Mouse (Mus musculus) layer of hippocampus, postnatal 36 days (tissue): ENCODE results near the gene Cep164. TPM values are rescaled to one million over a fixed set of nuclear protein-coding genes. Genes with fewer than 3 reads are reported as not detected.

ENCODE experiments used
- DNase-seq, 2 experiments: peaks; one replicate each; pipeline ENCODE4 v3.0.0; 2022
- total RNA-seq, 2 experiments: library from RNA; stranded (reverse); gene quantifications; 2 replicates each; pipeline ENCODE4 v1.2.3; 2021

Gene Cep164
- total RNA-seq, 2 experiments from 2014 or later: 11.0 to 12.9 TPM

DNA sequence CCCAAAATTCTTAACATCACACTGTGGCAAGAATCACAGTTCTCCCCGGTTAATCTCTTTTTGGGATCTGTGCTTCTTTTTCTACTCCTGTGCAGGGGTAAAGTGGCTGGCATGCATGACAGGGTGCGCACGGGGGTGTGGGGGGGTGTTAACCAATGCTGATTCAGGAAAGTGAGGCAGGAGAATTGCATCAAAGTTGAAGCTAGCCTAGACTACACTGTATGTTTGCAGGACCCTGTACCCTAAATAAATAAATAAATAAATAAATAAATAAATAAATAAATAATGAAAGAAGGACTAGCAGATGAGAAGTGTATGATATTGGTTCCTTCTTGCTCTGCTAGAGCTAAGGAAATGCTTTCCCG is 9.6 kb upstream of the Cep164 start:
- DNase-seq: no peak

DNA sequence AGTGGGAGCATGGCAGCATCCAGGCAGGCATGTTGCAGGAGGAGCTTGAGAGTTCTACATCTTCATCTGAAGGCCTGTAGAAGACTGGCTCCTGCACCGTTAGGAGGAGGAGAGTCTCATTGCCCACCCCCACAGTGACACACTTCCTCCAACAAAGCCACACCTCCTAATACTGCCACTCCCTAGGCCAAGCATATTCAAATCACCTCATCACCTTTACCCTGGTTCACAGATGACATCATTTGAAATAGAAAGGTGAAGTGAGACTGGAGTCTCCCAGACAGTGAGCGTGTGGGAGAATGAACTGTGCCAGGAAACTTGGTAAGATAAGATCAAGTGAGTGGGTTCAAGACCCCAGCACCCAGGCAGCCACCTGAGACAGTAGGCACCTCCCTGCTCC is 5.0 kb upstream of the Cep164 start:
- DNase-seq: no peak

DNA sequence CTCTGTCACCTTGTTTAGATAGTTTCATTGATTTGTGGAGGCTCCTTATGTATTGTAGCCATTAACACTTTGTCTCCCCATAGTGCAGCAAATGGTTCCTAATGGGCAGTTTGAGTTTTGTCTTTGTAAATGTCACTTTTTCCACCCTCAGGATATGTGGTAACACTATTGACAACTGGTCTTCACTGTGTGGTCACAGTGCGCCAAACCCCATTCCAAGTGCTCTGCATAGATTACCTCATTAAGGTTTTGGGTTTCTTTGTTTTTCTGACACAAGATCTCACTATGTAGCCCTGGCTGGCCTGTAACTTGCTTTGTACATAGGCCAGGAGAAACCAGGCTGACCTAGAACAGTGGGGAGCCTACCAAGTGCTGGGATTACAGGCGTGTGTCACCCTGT is 4.4 kb upstream of the Cep164 start:
- no peak for DNase-seq

DNA sequence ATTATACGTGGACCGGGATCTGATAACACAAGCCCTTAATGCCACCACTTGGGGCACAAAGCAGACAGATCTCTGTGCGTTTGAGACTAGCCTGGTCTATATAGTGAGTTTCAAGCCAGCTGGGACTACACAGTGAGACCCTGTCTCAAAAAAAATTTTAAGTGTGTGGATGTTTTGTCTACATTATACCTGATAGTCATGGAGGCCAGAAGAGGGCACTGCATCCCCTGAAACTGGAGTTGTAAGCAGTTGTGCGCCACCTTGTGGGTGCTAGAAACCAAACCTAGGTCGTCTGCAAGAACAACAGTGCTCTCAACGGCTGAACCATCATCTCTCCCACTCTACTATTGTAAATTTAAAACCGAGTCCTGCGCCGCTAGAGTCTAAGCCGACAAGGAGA is 616 bp upstream of the Cep164 start:
- peak; percentile 53 to 62 for DNase-seq

DNA sequence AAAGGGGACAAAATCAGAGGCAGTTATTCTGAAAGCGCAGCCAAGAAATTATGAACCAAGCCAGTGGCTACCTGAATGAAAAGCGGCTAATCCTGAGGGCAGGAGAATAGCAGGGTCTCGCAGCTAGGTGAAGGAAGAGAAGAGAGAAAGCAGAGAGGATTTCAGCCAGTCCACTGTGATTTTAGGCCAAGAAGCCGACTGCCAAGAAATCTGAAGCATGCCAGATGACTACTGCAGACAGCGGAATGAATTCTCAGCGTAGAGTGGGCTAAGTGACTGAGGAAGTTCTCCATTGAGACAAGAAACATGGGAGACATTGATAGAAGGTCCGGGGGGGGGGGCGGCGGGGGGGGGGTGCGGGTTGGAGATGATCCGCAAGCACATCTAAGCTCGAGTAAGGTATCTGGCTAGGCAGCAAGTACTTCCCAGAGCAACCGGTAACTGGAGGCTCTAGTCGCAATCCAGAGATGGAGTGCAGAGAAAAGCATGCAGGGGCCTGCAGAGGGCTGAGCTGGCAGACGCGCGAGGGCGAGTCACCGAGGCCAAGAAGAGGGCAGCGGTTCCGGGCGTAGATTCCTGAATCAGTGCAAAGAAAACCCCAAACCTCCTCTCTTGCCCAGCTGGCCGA is 714 bp downstream of the Cep164 start:
- no peak for DNase-seq

DNA sequence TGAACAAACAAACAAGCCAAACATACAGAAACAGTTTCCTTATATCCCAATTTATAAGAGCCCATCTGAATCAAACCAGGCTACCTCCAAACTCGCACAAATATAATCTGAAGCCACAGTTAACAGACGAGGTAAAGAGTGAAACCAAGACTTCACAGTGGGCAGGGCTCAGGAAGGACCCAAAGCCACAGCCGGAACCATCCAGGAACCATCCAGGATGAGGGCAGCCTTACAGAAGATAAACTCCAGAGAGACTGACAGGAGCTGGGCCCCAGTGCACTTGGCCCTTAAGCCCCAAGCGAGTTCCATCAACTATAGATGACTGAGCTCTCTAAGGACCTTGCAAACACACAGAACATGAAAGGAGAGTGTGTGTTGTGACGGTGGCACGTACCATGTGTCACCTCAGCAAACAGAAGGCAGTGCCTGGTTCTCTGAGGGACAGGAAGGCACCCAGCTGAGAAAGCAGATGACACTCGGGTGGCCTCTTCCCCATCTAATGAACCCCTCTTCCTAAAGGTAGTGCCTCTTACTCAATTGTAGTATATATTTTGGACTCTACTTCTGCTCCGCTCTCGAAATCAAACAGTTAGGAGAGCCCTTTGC is 10.0 kb downstream of the Cep164 start:
- DNase-seq: no peak

DNA sequence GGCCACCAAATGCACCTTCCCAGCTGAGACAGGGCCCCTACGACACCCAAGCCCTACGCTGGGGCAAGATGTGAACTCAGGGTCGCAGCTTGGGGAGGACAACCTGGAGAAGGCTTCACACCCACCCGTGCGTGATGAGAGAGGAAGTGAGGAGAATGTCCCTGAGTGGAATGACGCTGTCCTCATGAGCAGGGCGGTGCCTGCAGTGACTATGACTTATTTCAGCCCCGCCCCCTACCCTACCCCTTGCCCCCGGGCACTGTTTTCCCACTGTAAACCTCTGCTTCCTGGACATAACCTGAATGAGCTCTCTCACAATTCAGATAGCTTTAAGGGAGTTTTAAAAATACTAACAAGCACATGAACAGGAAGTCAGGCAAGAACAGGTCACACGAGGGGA is 13.0 kb downstream of the Cep164 start:
- DNase-seq: no peak

DNA sequence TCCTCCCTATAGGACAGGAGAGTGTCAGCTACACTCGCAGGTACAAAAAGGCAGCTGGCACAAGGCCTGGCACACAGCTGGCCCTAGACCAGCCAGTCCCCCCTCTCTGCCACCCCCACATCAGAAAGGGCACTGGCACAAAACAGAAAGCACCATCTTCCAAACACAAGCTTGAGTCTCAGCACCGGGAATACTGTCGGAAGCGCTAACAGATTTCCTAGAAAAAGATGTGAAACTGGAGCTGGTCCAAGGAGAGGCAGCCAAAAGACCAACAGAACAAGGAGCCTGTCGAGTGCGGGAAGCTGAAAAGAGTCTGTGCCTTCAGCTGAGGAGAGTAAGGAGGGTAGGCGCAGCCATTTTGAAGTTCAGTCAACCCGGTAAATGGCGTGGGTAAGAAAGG is 13.4 kb downstream of the Cep164 start:
- peak in 1 of 2 experiments; percentile 38 for DNase-seq

DNA sequence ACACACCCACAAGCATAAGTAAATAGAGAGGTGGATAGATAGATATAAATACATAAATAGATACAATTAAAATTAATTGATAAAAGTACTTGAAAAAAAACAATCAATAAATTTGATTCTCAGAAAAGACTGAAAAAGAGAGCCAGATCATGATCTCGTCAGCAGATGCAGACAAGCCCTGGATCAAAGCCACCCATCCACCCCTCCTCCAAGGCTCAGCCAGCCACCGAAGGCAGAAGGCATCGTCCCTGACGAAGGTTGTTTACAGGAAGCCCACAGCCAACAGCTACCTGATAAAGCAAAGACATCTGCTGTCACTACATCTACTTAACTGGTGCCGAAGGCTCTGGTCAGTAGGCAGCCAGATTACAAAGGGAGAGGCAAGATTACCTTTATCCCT is 16.5 kb downstream of the Cep164 start:
- DNase-seq: no peak

DNA sequence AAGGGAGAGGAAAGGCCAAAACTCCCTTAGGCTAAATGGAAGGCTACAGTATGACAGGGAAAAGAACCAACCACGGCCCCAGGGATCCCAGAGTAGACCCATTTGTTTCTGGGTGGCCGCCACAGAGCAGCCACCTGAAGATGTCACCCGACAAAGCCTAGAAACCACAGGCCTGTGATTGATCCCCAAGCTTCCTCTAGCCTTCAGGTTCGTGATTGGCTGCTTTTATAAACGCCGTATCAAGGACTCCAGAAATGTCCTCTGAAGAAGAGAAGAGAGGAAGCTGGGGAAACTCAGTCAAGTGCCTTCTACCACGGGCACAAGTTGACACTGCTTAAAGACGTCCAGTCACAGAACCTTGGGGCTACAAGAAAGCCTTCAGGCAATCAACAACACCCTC is 20.7 kb downstream of the Cep164 start:
- no peak for DNase-seq

DNA sequence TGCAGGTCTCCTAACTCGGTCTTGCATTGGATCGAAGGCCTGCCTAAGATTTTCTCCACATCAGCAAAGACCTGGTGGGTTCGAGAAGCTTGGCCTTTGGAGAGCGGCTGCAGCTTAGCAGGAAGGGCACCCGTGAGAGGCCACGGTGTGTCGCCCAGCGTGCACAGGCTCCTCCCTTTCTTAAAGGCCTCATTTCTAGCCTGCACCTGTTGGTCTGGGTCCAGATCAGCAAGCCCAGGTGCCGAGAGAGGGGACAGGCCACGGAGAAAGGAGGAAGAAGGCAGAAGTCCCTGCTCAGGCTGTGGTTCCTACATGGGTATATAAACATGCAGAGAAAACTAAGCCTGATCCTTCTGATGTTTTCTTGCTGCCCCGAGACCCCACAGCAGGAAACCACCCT is 21.2 kb downstream of the Cep164 start:
- no peak for DNase-seq

DNA sequence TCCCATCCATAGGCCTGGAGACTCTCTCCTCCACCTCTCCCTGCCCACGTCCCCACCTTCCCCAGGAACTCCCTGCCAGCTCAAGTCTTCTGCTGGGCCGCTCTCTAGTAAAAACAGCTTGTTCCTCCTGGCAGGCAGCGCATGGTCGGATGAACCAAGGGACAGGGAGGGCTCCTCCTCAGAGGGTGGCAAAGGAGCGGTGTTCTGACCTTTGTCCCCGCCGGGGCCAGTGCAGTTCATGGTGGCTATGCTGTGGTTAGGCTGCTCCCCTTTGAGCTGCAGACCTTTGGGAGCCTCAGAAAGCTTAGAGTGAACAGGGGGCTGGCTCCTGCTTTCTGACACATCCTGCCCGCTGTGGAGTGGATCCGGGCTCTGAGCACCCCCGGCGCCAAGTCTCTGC is 21.6 kb downstream of the Cep164 start:
- no peak for DNase-seq

DNA sequence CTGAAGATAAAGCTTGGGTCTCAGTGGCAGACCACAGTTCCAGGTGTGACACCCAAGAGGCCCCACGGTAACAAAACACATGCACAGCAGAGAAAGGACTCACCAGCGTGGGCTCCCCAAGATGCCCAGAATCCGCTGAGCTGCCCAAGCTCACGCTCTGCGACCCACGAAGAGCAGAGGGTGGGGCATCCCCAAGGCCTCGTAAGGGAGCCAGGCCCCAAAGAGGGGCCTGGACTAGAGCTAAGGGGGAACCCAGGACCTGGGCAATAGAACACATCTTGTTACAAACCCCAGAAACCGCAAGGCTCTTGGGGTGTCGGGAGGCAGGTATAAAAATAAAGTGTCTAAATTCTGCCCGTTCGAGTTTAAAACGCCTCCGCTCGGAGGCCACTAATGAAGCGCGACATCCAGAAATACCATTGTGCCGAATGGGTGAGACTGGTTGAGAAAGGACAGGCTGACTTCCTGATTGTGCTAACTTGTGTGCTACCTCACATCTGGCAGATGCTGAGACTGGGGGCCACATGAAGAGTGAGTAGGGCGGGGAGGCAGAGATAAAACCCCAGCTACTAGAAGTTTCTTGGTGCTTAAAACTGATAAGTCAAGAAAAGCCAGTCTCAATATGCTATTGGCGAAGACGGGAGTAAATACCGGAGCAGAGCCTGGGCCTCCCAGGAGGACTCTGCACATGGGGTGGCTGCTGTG is 25.3 kb downstream of the Cep164 start:
- DNase-seq: no peak

DNA sequence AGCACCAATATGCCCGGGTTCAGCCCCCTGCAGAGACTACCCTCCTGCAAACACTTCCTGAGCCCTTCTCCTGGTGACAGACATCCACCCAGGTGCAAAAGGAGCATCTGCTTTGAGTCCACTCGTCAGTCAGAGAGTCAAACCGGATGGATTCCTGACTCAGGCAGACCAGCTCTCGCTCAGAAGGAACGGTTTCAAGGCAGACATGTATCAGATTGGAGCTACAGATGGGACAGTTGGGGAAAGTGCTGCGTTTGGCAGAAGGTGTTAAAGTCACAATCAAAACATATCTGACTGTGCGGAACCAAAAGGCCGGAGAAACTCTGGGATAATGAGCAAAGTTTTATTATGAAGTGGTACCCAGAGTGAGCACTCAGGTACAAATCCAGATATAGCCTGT is 29.1 kb downstream of the Cep164 start:
- peak; percentile 46 to 55 for DNase-seq

DNA sequence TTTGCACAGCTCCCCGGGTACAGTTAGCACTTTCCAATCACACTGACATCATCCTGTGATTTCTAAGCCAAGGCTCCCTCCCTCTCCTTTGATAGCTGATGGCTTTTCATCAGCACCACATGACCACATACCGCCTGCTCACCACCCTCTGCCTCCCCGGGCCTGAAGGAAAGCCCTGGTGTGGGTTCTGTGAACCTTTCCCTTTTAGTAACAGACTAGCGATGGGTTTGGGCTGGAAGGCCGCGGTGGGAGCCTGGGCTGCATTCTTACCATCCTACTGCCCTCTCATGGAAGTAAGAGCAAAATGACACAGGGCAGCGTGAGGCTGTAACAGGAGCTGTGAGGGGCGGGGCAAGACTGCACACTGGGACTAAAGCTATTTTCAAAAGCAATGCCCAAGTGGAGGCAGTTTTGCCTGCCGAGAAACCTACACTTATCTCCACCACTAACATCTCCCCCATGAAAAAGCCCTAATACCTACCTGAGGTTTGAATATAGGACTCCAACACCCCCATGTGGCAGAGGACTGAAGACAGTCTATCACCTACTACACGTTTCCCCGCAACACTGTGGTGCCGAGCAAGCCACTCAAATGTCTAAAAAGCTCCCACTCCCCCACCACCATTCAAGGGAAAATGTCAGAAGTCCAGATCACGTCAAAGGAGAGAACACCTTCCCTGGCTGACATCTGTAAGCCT is 29.9 kb downstream of the Cep164 start:
- DNase-seq: peak in 1 of 2 experiments; percentile 45

DNA sequence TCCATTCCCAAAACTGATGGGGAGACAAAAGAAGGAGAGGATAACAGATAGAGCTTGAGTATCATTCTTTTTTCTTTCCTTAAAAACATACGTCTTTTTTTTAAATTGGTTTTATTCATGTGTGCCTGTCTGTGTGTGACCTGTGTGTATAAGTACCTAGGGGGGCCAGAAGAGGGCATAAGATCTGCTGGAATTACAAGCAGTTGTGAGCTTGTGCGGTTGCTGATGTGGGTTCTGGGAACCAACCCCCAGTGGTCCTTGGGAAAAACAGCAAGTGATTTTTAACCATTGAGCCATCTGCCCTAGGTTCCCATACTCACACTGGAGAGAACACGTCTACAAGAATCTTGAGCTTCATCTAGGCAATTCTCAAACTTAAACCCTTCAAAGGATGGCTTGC is 31.2 kb downstream of the Cep164 start:
- no peak for DNase-seq

DNA sequence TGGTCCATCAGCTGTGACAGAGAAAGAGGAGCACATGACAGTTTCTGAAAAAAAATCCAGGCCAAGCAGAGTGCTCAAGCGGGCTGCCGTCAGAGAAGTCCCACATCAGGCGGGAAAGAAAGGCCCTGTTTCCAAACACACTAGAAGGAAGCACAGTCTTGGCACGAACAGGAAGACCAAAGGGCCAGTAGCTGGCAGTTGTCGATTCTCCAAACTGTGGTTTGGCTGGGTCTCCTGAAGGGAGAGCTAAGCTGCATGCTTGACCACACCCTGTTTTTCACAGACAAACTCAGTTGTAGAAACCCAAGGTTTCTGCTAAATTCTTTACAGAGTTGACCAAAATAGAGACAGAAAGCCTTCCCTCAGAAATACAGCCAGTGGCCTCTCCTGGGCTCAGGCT is 32.8 kb downstream of the Cep164 start:
- no peak for DNase-seq

DNA sequence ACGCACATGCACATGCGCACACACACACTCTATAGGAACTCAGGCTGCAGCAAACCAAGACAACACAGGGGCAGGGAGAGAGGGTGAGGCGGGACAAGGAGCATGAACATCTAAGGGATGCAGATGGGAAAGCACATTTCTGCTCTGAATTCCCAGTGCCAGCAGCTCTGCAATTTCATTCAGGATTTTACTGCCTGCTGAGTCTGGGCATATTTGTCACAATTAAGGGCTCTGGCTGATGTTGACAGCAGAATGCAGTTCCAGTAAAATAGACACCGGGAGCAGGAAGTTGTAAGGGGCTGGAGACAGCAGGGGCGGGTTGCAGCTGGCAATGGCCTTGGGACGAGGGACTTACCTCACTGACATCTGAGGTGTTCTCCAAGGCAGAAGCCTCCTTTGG is 34.8 kb downstream of the Cep164 start:
- no peak for DNase-seq

DNA sequence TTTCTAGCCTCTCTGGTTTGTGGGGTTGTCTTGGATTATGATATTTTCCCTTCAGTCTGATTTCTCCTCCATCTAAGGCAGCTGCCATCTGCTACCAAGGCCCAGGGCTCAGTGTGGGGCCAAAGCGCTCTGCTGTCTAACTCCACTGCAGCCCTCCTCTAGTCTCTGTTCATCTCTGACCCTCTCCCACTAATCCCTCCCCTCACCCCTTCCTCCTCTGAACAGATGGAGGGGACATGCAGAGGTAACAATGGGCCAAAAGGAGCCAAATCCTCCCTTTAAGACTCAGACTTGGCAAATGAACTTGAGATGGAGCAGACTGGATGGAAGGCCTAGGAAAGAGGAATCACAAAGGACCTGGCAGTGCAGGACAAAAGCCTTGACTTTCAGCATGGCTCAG is 36.3 kb downstream of the Cep164 start:
- DNase-seq: no peak

DNA sequence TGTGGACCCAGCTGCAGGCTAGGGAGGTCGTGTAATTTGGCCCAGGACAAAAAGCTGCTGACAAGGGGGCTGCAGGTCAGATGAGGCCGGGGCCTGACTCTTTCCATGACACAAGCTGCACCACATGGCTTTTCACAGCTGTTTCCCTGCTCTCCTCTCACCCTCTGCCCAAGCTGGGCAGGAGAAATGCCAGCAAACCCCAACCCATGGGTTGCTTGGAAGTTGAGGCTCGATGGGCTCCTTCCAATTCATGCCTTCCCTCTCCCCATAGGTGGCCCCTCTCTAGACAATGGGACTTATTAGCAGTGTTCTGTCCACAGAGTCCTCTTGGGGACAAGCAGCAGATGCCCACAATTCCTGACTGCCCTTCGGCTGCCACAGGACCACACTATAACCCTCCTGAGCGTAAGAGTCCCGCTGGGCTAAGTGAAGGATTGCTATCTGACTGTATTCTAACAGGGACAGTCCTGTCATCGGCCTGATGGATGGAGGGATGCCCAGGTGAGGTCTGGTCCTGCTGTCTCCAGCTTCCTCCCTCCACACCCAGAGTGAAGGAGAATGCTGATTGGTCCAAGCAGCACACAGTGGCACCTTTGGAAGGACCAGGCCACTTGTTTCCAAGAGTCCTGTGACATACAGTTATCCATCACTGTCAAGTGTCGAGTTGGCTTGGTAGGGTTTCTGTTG is 36.9 kb downstream of the Cep164 start:
- DNase-seq: no peak

DNA sequence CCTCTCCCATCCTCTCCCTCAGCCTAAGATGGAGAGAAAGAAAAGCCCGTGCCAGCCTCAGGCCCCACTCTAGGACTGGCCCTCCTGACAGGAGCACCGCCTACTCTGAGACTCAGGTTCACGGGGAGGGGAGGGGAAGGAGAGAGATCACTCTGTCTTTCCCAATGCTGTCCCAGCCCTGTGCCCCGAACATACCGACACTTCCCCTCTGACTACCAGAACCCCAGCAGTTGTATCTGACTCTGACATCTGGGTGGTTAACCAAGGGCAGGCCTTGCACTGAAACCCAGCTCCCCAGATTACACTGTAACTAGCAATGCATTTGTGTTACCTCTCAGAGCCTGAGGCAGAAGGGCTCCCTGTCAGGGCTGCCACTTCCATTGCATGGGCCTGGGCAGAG is 40.1 kb downstream of the Cep164 start:
- DNase-seq: no peak

DNA sequence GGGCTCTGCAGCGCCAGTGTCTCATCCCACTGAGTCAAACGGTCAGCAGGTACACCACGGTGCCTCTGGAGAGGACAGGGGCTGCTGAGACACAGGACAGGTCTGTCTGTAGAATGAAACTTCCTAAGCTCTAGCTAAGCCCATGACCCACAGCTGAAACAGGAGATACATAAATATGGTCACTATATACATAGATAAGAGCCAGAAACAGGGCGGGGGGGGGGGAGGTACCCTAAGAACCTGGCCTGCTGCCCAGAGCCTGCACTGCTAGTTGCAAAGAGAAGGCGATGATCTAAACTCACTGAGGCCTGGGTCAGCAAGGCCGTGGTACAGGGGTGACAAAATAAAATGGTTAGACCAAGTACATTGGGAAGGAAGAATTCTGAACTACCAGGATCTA is 40.9 kb downstream of the Cep164 start:
- no peak for DNase-seq

DNA sequence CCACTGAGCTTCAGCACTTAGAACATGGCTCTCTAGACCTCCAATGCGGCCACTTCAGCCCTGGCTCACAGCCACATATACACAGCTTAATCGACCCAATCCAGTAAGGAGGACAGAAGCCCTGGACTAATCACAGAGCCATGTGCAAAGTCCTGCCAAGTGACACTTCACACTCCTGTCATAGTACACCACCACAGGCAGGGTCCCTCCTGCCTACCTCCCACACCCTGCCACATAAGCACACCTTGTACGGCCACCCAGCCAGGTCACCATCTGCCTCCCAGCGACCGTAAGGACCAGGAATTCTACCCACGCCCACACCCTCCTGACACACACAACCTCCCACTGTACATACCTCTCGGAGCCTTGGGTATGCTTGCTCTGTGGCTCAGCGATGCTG is 41.4 kb downstream of the Cep164 start:
- no peak for DNase-seq
